Mouse (Mus musculus) neutrophil, adult 5-6 weeks (primary cell): ENCODE results near the gene Lmntd1. TPM values are rescaled to one million over a fixed set of nuclear protein-coding genes. Genes with fewer than 3 reads are reported as not detected.

Experiments used
- ATAC-seq: fragments of 151-379, 151-347 bp; 2 replicates; pipeline ENCODE4 v1.8.0; 2017; ENCODE audit warnings: mild to moderate bottlenecking, moderate TSS enrichment; ENCODE audit not compliant: insufficient number of reproducible peaks, poor library complexity, low FRiP score, severe bottlenecking; ENCODE audit errors: extremely low read depth
- total RNA-seq: library from RNA; stranded (forward); fragments of 200-1000 nt; gene quantifications from 2 replicates; pipeline ENCODE4 v1.2.3, GENCODE M21; 2017

Lmntd1 gene
- total RNA-seq, 1 experiment from 2014 or later, result 0.35 TPM

GRCm38 (mm10) chr6:145366488-145366887 lies 247.6 kb downstream of the Lmntd1 start:
- ATAC-seq, result no peak

GRCm38 (mm10) chr6:145363698-145364097 lies 250.4 kb downstream of the Lmntd1 start:
- no peak for ATAC-seq

- ATAC-seq, result no peak
These were observed 252.9 kb downstream of the Lmntd1 start for GRCm38 (mm10) chr6:145361109-145361694.

GRCm38 (mm10) chr6:145359470-145360430 lies 254.4 kb downstream of the Lmntd1 start:
- peak; percentile 66 for ATAC-seq

- ATAC-seq, result no peak
These were observed 256.1 kb downstream of the Lmntd1 start for GRCm38 (mm10) chr6:145358001-145358400.

GRCm38 (mm10) chr6:145353806-145354205 lies 260.3 kb downstream of the Lmntd1 start:
- ATAC-seq, result no peak

GRCm38 (mm10) chr6:145352705-145353104 lies 261.4 kb downstream of the Lmntd1 start:
- ATAC-seq, result no peak

- peak; percentile 71 for ATAC-seq
These were observed 265.8 kb downstream of the Lmntd1 start for GRCm38 (mm10) chr6:145348196-145348915.

- ATAC-seq, result no peak
These were observed 266.5 kb downstream of the Lmntd1 start for GRCm38 (mm10) chr6:145347641-145348040.

- ATAC-seq, result no peak
These were observed 267.1 kb downstream of the Lmntd1 start for GRCm38 (mm10) chr6:145346789-145347557.

GRCm38 (mm10) chr6:145346305-145346704 lies 267.8 kb downstream of the Lmntd1 start:
- no peak for ATAC-seq

- no peak for ATAC-seq
These were observed 269.4 kb downstream of the Lmntd1 start for GRCm38 (mm10) chr6:145344719-145345118.

GRCm38 (mm10) chr6:145343457-145343856 lies 270.7 kb downstream of the Lmntd1 start:
- no peak for ATAC-seq

- no peak for ATAC-seq
These were observed 271.3 kb downstream of the Lmntd1 start for GRCm38 (mm10) chr6:145342836-145343235.

GRCm38 (mm10) chr6:145341301-145342193 lies 272.6 kb downstream of the Lmntd1 start:
- ATAC-seq, result peak; percentile 45

- peak; percentile 76 for ATAC-seq
These were observed 273.4 kb downstream of the Lmntd1 start for GRCm38 (mm10) chr6:145340657-145341146.

- ATAC-seq, result peak; percentile 40
These were observed 274.0 kb downstream of the Lmntd1 start for GRCm38 (mm10) chr6:145339956-145340656.
